Mouse (Mus musculus) kidney, adult 2 months (tissue): ENCODE data around the gene Mical3.

Experiments used
- CTCF ChIP-seq: fragments of 200-500 bp; conservative IDR thresholded peaks from 2 replicates; pipeline ENCODE4 v1.5.1; 2011; ENCODE audit warnings: low read depth, mild to moderate bottlenecking, control low read depth, low read length, moderate library complexity, mixed read lengths; ENCODE audit not compliant: insufficient read depth, insufficient read length
- POLR2A ChIP-seq: fragments of 200-500 bp; IDR thresholded peaks from one replicate; pipeline ENCODE4 v1.6.1; 2011; ENCODE audit warnings: low read depth, low read length, control low read depth

GRCm38 (mm10) chr6:120999860-121000526 is 130.8 kb downstream of the Mical3 start:
- TF ChIP-seq CTCF (no peak), POLR2A (no peak)
